20 mouse cellular contexts compared by ENCODE assay signal in genomic region chr12:110750770-110751439, GRCm38 (mm10). TPM values are rescaled to one million over a fixed set of nuclear protein-coding genes. Genes with fewer than 3 reads are reported as not detected.
DNase-seq lines count a peak whose midpoint lies in the region; ATAC-seq lines count a peak whose summit lies in the region.
"Had no signal": no experiment of that assay in that cellular context is flagged by ENCODE, and none has a peak within 500 bp of the region (broad histone marks: within the 10 kb centered on the region; RNA-seq: fewer than 3 reads in every experiment).

No protein-coding gene starts in this region.

- 0 out of 2 replicates have a peak, but pooled peaks have one; percentile 23 for ATAC-seq in neutrophil, adult 5-6 weeks (ENCODE audit: extremely low read depth, insufficient number of reproducible peaks, low FRiP score, poor library complexity, severe bottlenecking)
- no peak for ATAC-seq in liver, embryonic 11.5 days (replicated peaks; ENCODE audit: low FRiP score)
- ATAC-seq: forebrain, embryonic 15.5 days had no signal

- no peak overlapping the region for H3K4me3 ChIP-seq in liver, embryonic 11.5 days (ENCODE audit: low read depth, low read length)
- H3K4me3 ChIP-seq: erythroblast, embryonic 14.5 days; forebrain, embryonic 15.5 days; hindbrain, embryonic 12.5 days; limb, embryonic 13.5 days; liver, embryonic 15.5 days; midbrain, embryonic 10.5 days had no signal

- no peak overlapping the region for H3K9ac ChIP-seq in liver, embryonic 11.5 days (ENCODE audit: low read depth, low read length)
- H3K9ac ChIP-seq: forebrain, embryonic 15.5 days; hindbrain, embryonic 12.5 days; limb, embryonic 13.5 days; liver, embryonic 15.5 days had no signal

- H3K36me3 ChIP-seq in liver, embryonic 11.5 days (ENCODE audit: control insufficient read depth, insufficient read depth, low read length), result no peaks in the 10 kb centered on the region

- intact Hi-C loops in left cerebral cortex, postnatal 36 days (cut with DNase I), result no loop called here

- H3K4me1 ChIP-seq in liver, embryonic 11.5 days (replicated peaks; ENCODE audit: control insufficient read depth, insufficient read depth, low read length), result no peaks in the 10 kb centered on the region
- H3K4me1 ChIP-seq: forebrain, embryonic 15.5 days; limb, embryonic 13.5 days; midbrain, embryonic 10.5 days had no signal

- H3K27ac ChIP-seq in liver, embryonic 11.5 days (ENCODE audit: low read depth, low read length), result no peak overlapping the region
- H3K27ac ChIP-seq: forebrain, embryonic 15.5 days; hindbrain, embryonic 12.5 days; limb, embryonic 13.5 days; liver, embryonic 15.5 days; midbrain, embryonic 10.5 days; stomach, postnatal 0 days had no signal

- DNase-seq in 416B (ENCODE audit: low read depth), result peak; percentile 63
- DNase-seq in CD4-positive, CD25-positive, alpha-beta regulatory T cell, adult 2 months (ENCODE audit: low read depth, low spot score), result peak; percentile 54
- DNase-seq in induced T-regulatory cell, adult 2 months (ENCODE audit: low read depth), result peak; percentile 62
- no peak for DNase-seq in gastrocnemius, postnatal 25 days
- no peak for DNase-seq in left cerebral cortex, postnatal 36 days (ENCODE audit: low spot score in 2 of 2)
- no peak for DNase-seq in right cerebral cortex, adult 18-20 months
- DNase-seq in liver, embryonic 11.5 days (ENCODE audit: low spot score), result no peak
- DNase-seq: adrenal gland, postnatal 14 days; cerebellum, adult 11-12 months; kidney, adult 11 months; kidney, postnatal 25 days; lung, postnatal 14 days had no signal

- peaks cover 3% of the 10 kb centered on the region; the same call in 1 of the 2 replicates for H3K9me3 ChIP-seq in liver, embryonic 11.5 days (ENCODE audit: control insufficient read depth, low read length)
- H3K9me3 ChIP-seq: forebrain, embryonic 15.5 days; hindbrain, embryonic 12.5 days; liver, embryonic 15.5 days had no signal

- 62% methylated on average over 10 of the region's 10 CpGs for WGBS in liver, embryonic 11.5 days

- no peaks in the 10 kb centered on the region for H3K27me3 ChIP-seq in liver, embryonic 11.5 days (replicated peaks; ENCODE audit: control insufficient read depth, insufficient read depth, low read length)
- H3K27me3 ChIP-seq: forebrain, embryonic 15.5 days; hindbrain, embryonic 12.5 days; limb, embryonic 13.5 days; liver, embryonic 15.5 days had no signal

- H3K4me2 ChIP-seq in liver, embryonic 11.5 days, result no peak overlapping the region
- H3K4me2 ChIP-seq: forebrain, embryonic 15.5 days; hindbrain, embryonic 12.5 days; limb, embryonic 13.5 days; liver, embryonic 15.5 days had no signal

RNA-seq across cellular contexts. Expression of gene Wdr20, which starts 13.2 kb away (rescaled TPM):
- total RNA-seq in neutrophil, adult 5-6 weeks (2017), result 59.0 and 63.6 TPM in 2 replicates
- 10 to 100 TPM; 15.4 to 17.4 TPM for total RNA-seq in gastrocnemius, postnatal 25 days (2021)
- total RNA-seq in left cerebral cortex, postnatal 36 days (2021), result 10 to 100 TPM; 45.9 to 46.6 TPM
- 17.7 and 18.2 TPM in 2 replicates for polyA plus RNA-seq in liver, embryonic 11.5 days (2014; fragmentation: Nextera tagmentation; extraction: Ambion mirVana)

RNA-seq across cellular contexts. Expression of gene Hsp90aa1, which starts 48.4 kb away (rescaled TPM):
- total RNA-seq in neutrophil, adult 5-6 weeks (2017), result 264 and 290 TPM in 2 replicates
- total RNA-seq in gastrocnemius, postnatal 25 days (2021), result 10 to 100 TPM; 48.5 to 51.3 TPM
- 1,000 to 10,000 TPM; 1,001 to 1,007 TPM for total RNA-seq in left cerebral cortex, postnatal 36 days (2021)
- polyA plus RNA-seq in liver, embryonic 11.5 days (2014; fragmentation: Nextera tagmentation; extraction: Ambion mirVana), result 1,759 and 1,828 TPM in 2 replicates

Comparison
In these comparisons a context has a peak if more than half of its experiments do, and no peak if none do; other contexts are left out.
1. DNase-seq: peak in 416B (single experiment), CD4-positive, CD25-positive, alpha-beta regulatory T cell, adult 2 months (single experiment) and induced T-regulatory cell, adult 2 months (single experiment); none in gastrocnemius, postnatal 25 days (single experiment), left cerebral cortex, postnatal 36 days (0 of 2), right cerebral cortex, adult 18-20 months (single experiment) and liver, embryonic 11.5 days (single experiment).